Mouse (Mus musculus): Measurements from ENCODE around the gene C9.

The C9 gene

GRCm38 (mm10) chr15:6469384-6469783 is 24.3 kb downstream of the C9 start:
- DNase-seq (ENCODE audit: extremely low read depth, low read depth, low spot score) = no peak

GRCm38 (mm10) chr15:6483561-6483960 is 38.4 kb downstream of the C9 start:
- no peak for DNase-seq (ENCODE audit: extremely low read depth, low read depth, low spot score)

- no peak for DNase-seq (ENCODE audit: extremely low read depth, low read depth, low spot score)
Observed at GRCm38 (mm10) chr15:6492386-6492785, 47.3 kb downstream of the C9 start.

GRCm38 (mm10) chr15:6498396-6499070 is 53.4 kb downstream of the C9 start:
- no peak for DNase-seq (ENCODE audit: extremely low read depth, low read depth, low spot score)

GRCm38 (mm10) chr15:6500787-6501186 is 55.7 kb downstream of the C9 start:
- DNase-seq (ENCODE audit: extremely low read depth, low read depth, low spot score) = no peak

- no peak for DNase-seq (ENCODE audit: extremely low read depth, low read depth, low spot score)
Observed at GRCm38 (mm10) chr15:6517525-6517924, 72.4 kb downstream of the C9 start.

GRCm38 (mm10) chr15:6519417-6520255 is 74.5 kb downstream of the C9 start:
- DNase-seq (ENCODE audit: extremely low read depth, low read depth, low spot score) = no peak

- no peak for DNase-seq (ENCODE audit: extremely low read depth, low read depth, low spot score)
Observed at GRCm38 (mm10) chr15:6520505-6521155, 75.5 kb downstream of the C9 start.

- DNase-seq (ENCODE audit: extremely low read depth, low read depth, low spot score) = no peak
Observed at GRCm38 (mm10) chr15:6522653-6523167, 77.6 kb downstream of the C9 start, which contains the start of gene Fyb. Fyb (plus strand) TSS chr15:6522853.

- no peak for DNase-seq (ENCODE audit: extremely low read depth, low read depth, low spot score)
Observed at GRCm38 (mm10) chr15:6524801-6525200, 79.7 kb downstream of the C9 start.

- no peak for DNase-seq (ENCODE audit: extremely low read depth, low read depth, low spot score)
Observed at GRCm38 (mm10) chr15:6525386-6525785, 80.3 kb downstream of the C9 start.

GRCm38 (mm10) chr15:6533858-6534343 is 88.8 kb downstream of the C9 start:
- no peak for DNase-seq (ENCODE audit: extremely low read depth, low read depth, low spot score)

GRCm38 (mm10) chr15:6534592-6534991 is 89.5 kb downstream of the C9 start:
- no peak for DNase-seq (ENCODE audit: extremely low read depth, low read depth, low spot score)

- DNase-seq (ENCODE audit: extremely low read depth, low read depth, low spot score) = no peak
Observed at GRCm38 (mm10) chr15:6539639-6540338, 94.7 kb downstream of the C9 start.

Data from fat pad, adult 2 months (tissue).